Mouse (Mus musculus): ENCODE results near the gene Acoxl.

Acoxl gene

GRCm38 (mm10) chr2:127937079-127937478, 98.4 kb downstream of the Acoxl start:
- DNase-seq (ENCODE audit: low spot score in 2 of 2) = no peak

GRCm38 (mm10) chr2:127939206-127939605, 100.5 kb downstream of the Acoxl start:
- DNase-seq (ENCODE audit: low spot score in 2 of 2) = no peak

- DNase-seq (ENCODE audit: low spot score in 2 of 2) = peak; percentile 38
These were observed 121.9 kb downstream of the Acoxl start for GRCm38 (mm10) chr2:127960579-127960978.

- peak; percentile 39 to 44 for DNase-seq (ENCODE audit: low spot score in 2 of 2)
These were observed 122.5 kb downstream of the Acoxl start for GRCm38 (mm10) chr2:127961154-127961553.

- DNase-seq (ENCODE audit: low spot score in 2 of 2) = peak; percentile 51 to 63
These were observed 123.2 kb downstream of the Acoxl start for GRCm38 (mm10) chr2:127961802-127962433.

GRCm38 (mm10) chr2:127968944-127969343, 130.3 kb downstream of the Acoxl start:
- DNase-seq (ENCODE audit: low spot score in 2 of 2) = no peak

GRCm38 (mm10) chr2:127976276-127976675, 137.6 kb downstream of the Acoxl start:
- DNase-seq (ENCODE audit: low spot score in 2 of 2) = no peak

- DNase-seq (ENCODE audit: low spot score in 2 of 2) = no peak
These were observed 140.0 kb downstream of the Acoxl start for GRCm38 (mm10) chr2:127978601-127979230.

GRCm38 (mm10) chr2:127982610-127983009, 143.9 kb downstream of the Acoxl start:
- no peak for DNase-seq (ENCODE audit: low spot score in 2 of 2)

- no peak for DNase-seq (ENCODE audit: low spot score in 2 of 2)
These were observed 144.6 kb downstream of the Acoxl start for GRCm38 (mm10) chr2:127983301-127983700.

GRCm38 (mm10) chr2:127983981-127984380, 145.3 kb downstream of the Acoxl start:
- DNase-seq (ENCODE audit: low spot score in 2 of 2) = no peak

- no peak for DNase-seq (ENCODE audit: low spot score in 2 of 2)
These were observed 149.0 kb downstream of the Acoxl start for GRCm38 (mm10) chr2:127987706-127988105.

- peak in 1 of 2 experiments; percentile 5 for DNase-seq (ENCODE audit: low spot score in 2 of 2)
These were observed 152.3 kb downstream of the Acoxl start for GRCm38 (mm10) chr2:127990856-127991479.

GRCm38 (mm10) chr2:127991656-127992055, 153.0 kb downstream of the Acoxl start:
- no peak for DNase-seq (ENCODE audit: low spot score in 2 of 2)

GRCm38 (mm10) chr2:128008662-128009423, 170.2 kb downstream of the Acoxl start:
- DNase-seq (ENCODE audit: low spot score in 2 of 2) = no peak

GRCm38 (mm10) chr2:128014613-128015012, 175.9 kb downstream of the Acoxl start:
- no peak for DNase-seq (ENCODE audit: low spot score in 2 of 2)

GRCm38 (mm10) chr2:128015602-128016001, 176.9 kb downstream of the Acoxl start:
- no peak for DNase-seq (ENCODE audit: low spot score in 2 of 2)

- DNase-seq (ENCODE audit: low spot score in 2 of 2) = no peak
These were observed 181.6 kb downstream of the Acoxl start for GRCm38 (mm10) chr2:128020039-128020907.

- DNase-seq (ENCODE audit: low spot score in 2 of 2) = no peak
These were observed 182.2 kb downstream of the Acoxl start for GRCm38 (mm10) chr2:128020908-128021193.

GRCm38 (mm10) chr2:128023855-128024254, 185.2 kb downstream of the Acoxl start:
- no peak for DNase-seq (ENCODE audit: low spot score in 2 of 2)

GRCm38 (mm10) chr2:128027696-128028095, 189.0 kb downstream of the Acoxl start:
- DNase-seq (ENCODE audit: low spot score in 2 of 2) = no peak

GRCm38 (mm10) chr2:128029968-128030367, 191.3 kb downstream of the Acoxl start:
- no peak for DNase-seq (ENCODE audit: low spot score in 2 of 2)

All from right cerebral cortex, adult 2 months (tissue).